Mouse (Mus musculus) ES-Bruce4 (cell line): ENCODE measurements around the gene Pycr2.

Experiments
- CTCF ChIP-seq: IDR thresholded peaks from one replicate; pipeline ENCODE4 v1.8.1; 2011; ENCODE audit warnings: low read depth, low read length
- EP300 ChIP-seq: IDR thresholded peaks from 2 replicates; pipeline ENCODE4 v1.6.1; 2011; ENCODE audit warnings: low read depth, low read length; ENCODE audit not compliant: insufficient read depth
- POLR2A ChIP-seq: IDR thresholded peaks from one replicate; pipeline ENCODE4 v1.8.1; 2011; ENCODE audit warnings: low read length; ENCODE audit not compliant: insufficient read depth

- TF ChIP-seq EP300 = no peak
- no peak for TF ChIP-seq POLR2A
- no peak for TF ChIP-seq CTCF
These were observed 52.9 kb downstream of the Pycr2 start for GRCm38 (mm10) chr1:180956973-180957381.
